Mouse (Mus musculus): ENCODE data around the gene Eid3.

GRCm38 (mm10) chr10:82835898-82836297 is 30.5 kb upstream of the Eid3 start:
- TF ChIP-seq CTCF (IDR thresholded peaks at IDR 0.05; ENCODE audit: low read depth) (no peak), EP300 (IDR thresholded peaks at IDR 0.05; ENCODE audit: low read depth) (no peak)

Measured in liver, postnatal 0 days (tissue).